Mouse (Mus musculus): Measurements from ENCODE around the gene A430033K04Rik. TPM values are rescaled to one million over a fixed set of nuclear protein-coding genes. Genes with fewer than 3 reads are reported as not detected.
A peak's percentile ranks its signal among the peaks of the same experiment; 100 is the strongest.

A430033K04Rik gene
- polyA plus RNA-seq, 2 experiments, result 2.5 to 2.6 TPM

DNA sequence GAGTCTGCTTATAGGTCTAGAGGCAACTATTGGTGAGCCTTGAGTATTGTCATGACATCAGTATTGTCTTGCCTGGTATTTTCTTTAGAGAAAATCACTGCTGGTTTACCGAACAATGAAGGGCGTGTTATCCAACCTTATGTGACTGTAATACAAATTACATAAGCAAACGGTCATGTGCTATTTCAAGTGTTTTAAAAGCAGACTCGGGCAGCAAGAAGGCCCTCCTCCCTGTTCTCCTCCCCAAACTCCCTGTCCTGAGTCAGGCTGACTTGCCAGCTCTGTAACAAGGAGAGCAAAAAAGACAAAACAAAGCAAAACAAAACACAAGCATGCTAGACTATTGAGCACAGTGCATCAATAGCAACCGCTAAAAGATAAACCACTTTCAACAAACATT lies 1.8 kb upstream of the A430033K04Rik start:
- WGBS (ENCODE audit: insufficient replicate concordance), result 76% methylated on average over 5 of the region's 5 CpGs
- no peak for DNase-seq (ENCODE audit: low read depth in 3 of 3, low spot score in 3 of 3)
- no peak overlapping the region for H3K27ac ChIP-seq
- H3K9me3 ChIP-seq (ENCODE audit: control insufficient read depth, low read length), result no peaks in the 10 kb centered on the region
- H3K4me2 ChIP-seq (ENCODE audit: low read depth), result no peak overlapping the region
- H3K9ac ChIP-seq (replicated peaks), result no peak overlapping the region
- peaks cover 7% of the 10 kb centered on the region for H3K36me3 ChIP-seq (replicated peaks; ENCODE audit: control insufficient read depth, insufficient read depth, low read depth)
- H3K4me1 ChIP-seq (replicated peaks; ENCODE audit: control insufficient read depth in 2 of 2, insufficient read depth in 2 of 2, low read length in 1 of 2), result peaks cover 8 to 9% of the 10 kb centered on the region in 2 experiments
- no peak for TF ChIP-seq EP300 (IDR thresholded peaks at IDR 0.05; ENCODE audit: low read depth)
- TF ChIP-seq CTCF (IDR thresholded peaks at IDR 0.05; ENCODE audit: low read depth), result no peak
- H3K4me3 ChIP-seq (ENCODE audit: insufficient read depth in 1 of 2, low read depth in 2 of 2, low read length in 2 of 2), result no peak overlapping the region
- H3K27me3 ChIP-seq (ENCODE audit: control insufficient read depth, insufficient read depth, low read length), result no peaks in the 10 kb centered on the region
- ATAC-seq (ENCODE audit: insufficient read depth), result no peak

DNA sequence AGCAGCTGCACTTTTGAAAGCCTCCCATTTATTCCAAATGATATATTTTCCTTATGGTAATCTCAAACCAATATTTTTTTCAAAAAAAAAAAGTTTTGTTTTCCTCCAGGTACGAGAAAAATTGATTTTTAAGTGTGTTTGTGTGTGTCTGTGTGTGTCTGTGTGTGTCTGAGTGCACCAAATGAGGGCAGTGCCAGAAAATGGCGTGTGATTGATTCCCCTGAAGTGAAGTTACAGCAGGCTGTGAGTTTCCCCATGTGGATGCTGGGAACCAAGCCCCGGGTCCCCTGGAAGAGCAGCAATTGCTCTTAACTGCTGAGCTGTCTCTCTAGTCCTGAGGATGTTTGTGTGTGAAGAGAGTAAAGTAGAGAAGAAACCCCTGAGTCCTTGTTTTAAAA lies 818 bp downstream of the A430033K04Rik start:
- Histone ChIP-seq H3K4me2 (ENCODE audit: low read depth) (peak overlapping the region; percentile 81), H3K4me1 (replicated peaks; ENCODE audit: control insufficient read depth in 2 of 2, insufficient read depth in 2 of 2, low read length in 1 of 2) (peaks cover 5 to 9% of the 10 kb centered on the region in 2 experiments), H3K4me3 (ENCODE audit: insufficient read depth in 1 of 2, low read depth in 2 of 2, low read length in 2 of 2) (peak overlapping the region; percentile 72 to 79), H3K36me3 (replicated peaks; ENCODE audit: control insufficient read depth, insufficient read depth, low read depth) (no peaks in the 10 kb centered on the region), H3K27ac (no peak overlapping the region), H3K9ac (replicated peaks) (peak overlapping the region; percentile 92), H3K27me3 (ENCODE audit: control insufficient read depth, insufficient read depth, low read length) (no peaks in the 10 kb centered on the region), H3K9me3 (ENCODE audit: control insufficient read depth, low read length) (no peaks in the 10 kb centered on the region)
- TF ChIP-seq EP300 (IDR thresholded peaks at IDR 0.05; ENCODE audit: low read depth) (no peak), CTCF (IDR thresholded peaks at IDR 0.05; ENCODE audit: low read depth) (no peak)
- ATAC-seq (ENCODE audit: insufficient read depth) (no peak), DNase-seq (ENCODE audit: low read depth in 3 of 3, low spot score in 3 of 3) (no peak)
- 8% methylated on average over 3 of the region's 3 CpGs for WGBS (ENCODE audit: insufficient replicate concordance)

DNA sequence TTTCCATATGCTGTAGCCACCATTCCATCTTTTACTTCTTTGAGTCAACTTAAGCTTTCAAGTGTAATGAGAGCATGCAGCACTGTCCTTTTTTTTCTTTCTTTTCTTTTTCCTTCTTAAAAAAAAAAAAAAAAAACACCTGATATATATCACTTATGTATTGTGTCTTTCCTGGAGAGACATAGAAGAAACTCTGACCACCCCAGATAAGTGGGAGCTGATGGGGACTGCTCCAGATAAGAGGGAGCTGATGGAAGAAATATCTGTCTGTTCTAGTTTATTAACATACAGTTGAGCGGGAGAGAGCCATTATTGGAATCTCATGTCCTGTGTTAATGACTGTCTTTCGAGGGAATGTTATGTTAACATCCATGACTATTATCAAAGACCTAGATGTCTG lies 13.8 kb downstream of the A430033K04Rik start:
- H3K36me3 ChIP-seq (replicated peaks; ENCODE audit: control insufficient read depth, insufficient read depth, low read depth), result peaks cover 2% of the 10 kb centered on the region; the same call in 1 of the 2 replicates
- no peak overlapping the region for H3K27ac ChIP-seq
- ATAC-seq (ENCODE audit: insufficient read depth), result no peak
- H3K4me1 ChIP-seq (replicated peaks; ENCODE audit: control insufficient read depth in 2 of 2, insufficient read depth in 2 of 2, low read length in 1 of 2), result no peaks in the 10 kb centered on the region
- H3K4me2 ChIP-seq (ENCODE audit: low read depth), result no peak overlapping the region
- H3K4me3 ChIP-seq (ENCODE audit: insufficient read depth in 1 of 2, low read depth in 2 of 2, low read length in 2 of 2), result no peak overlapping the region
- no peak for TF ChIP-seq CTCF (IDR thresholded peaks at IDR 0.05; ENCODE audit: low read depth)
- no peak for TF ChIP-seq EP300 (IDR thresholded peaks at IDR 0.05; ENCODE audit: low read depth)
- 48% methylated on average over 2 of the region's 2 CpGs for WGBS (ENCODE audit: insufficient replicate concordance)
- DNase-seq (ENCODE audit: low read depth in 3 of 3, low spot score in 3 of 3), result peak in 1 of 3 experiments; percentile 15
- no peaks in the 10 kb centered on the region for H3K27me3 ChIP-seq (ENCODE audit: control insufficient read depth, insufficient read depth, low read length)
- no peaks in the 10 kb centered on the region for H3K9me3 ChIP-seq (ENCODE audit: control insufficient read depth, low read length)
- H3K9ac ChIP-seq (replicated peaks), result no peak overlapping the region

DNA sequence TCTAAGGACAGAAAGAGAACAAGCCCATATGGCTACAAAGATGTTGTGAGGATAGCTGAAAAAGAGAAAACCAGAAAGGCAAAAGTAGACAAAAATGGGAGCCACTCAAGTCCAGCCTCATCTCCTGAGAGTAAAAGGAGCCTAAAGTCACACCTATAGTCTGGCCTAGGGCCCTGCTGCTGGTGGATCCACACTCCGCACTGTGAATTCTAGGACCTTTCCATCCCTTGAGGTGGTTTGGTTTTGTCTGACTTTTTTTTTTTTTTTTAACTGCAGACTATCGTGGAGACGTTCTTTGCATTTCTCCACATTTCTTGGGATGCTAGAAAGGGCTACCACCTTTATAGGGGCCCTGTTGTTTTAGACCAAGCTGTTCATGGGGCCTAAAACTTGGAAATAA lies 18.4 kb downstream of the A430033K04Rik start:
- no peak overlapping the region for H3K4me2 ChIP-seq (ENCODE audit: low read depth)
- TF ChIP-seq CTCF (IDR thresholded peaks at IDR 0.05; ENCODE audit: low read depth) (no peak), EP300 (IDR thresholded peaks at IDR 0.05; ENCODE audit: low read depth) (no peak)
- 79% methylated on average over 3 of the region's 3 CpGs for WGBS (ENCODE audit: insufficient replicate concordance)
- no peaks in the 10 kb centered on the region for H3K4me1 ChIP-seq (replicated peaks; ENCODE audit: control insufficient read depth in 2 of 2, insufficient read depth in 2 of 2, low read length in 1 of 2)
- H3K9ac ChIP-seq (replicated peaks), result no peak overlapping the region
- no peak overlapping the region for H3K27ac ChIP-seq
- H3K9me3 ChIP-seq (ENCODE audit: control insufficient read depth, low read length), result no peaks in the 10 kb centered on the region
- ATAC-seq (ENCODE audit: insufficient read depth) (no peak), DNase-seq (ENCODE audit: low read depth in 3 of 3, low spot score in 3 of 3) (no peak)
- H3K4me3 ChIP-seq (ENCODE audit: insufficient read depth in 1 of 2, low read depth in 2 of 2, low read length in 2 of 2), result no peak overlapping the region
- H3K27me3 ChIP-seq (ENCODE audit: control insufficient read depth, insufficient read depth, low read length), result no peaks in the 10 kb centered on the region
- peaks cover 3% of the 10 kb centered on the region; the same call in 1 of the 2 replicates for H3K36me3 ChIP-seq (replicated peaks; ENCODE audit: control insufficient read depth, insufficient read depth, low read depth)

DNA sequence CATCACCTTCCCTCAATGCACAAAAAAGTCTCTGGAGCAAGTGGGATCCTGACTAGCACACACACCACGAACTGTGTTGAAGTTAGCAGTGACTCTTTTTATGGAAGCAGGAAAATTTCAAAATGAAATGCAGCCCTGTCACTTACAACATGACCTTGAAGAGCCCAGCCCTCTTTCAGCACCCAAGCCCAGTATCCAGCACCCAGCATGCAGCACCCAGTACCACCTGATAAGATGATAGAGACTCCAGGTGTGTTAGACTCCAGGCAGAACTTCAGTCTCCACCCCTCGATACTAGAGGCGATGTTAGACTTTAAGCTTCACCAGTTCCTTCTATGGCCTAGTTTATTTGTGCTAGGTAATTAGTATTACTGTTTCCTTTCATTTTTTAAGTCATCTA lies 19.1 kb downstream of the A430033K04Rik start:
- 73% methylated on average over 3 of the region's 3 CpGs for WGBS (ENCODE audit: insufficient replicate concordance)
- no peak for ATAC-seq (ENCODE audit: insufficient read depth)
- TF ChIP-seq EP300 (IDR thresholded peaks at IDR 0.05; ENCODE audit: low read depth) (no peak), CTCF (IDR thresholded peaks at IDR 0.05; ENCODE audit: low read depth) (no peak)
- Histone ChIP-seq H3K4me3 (ENCODE audit: insufficient read depth in 1 of 2, low read depth in 2 of 2, low read length in 2 of 2) (no peak overlapping the region), H3K27ac (no peak overlapping the region), H3K9ac (replicated peaks) (no peak overlapping the region), H3K4me1 (replicated peaks; ENCODE audit: control insufficient read depth in 2 of 2, insufficient read depth in 2 of 2, low read length in 1 of 2) (no peaks in the 10 kb centered on the region), H3K27me3 (ENCODE audit: control insufficient read depth, insufficient read depth, low read length) (no peaks in the 10 kb centered on the region), H3K4me2 (ENCODE audit: low read depth) (no peak overlapping the region), H3K36me3 (replicated peaks; ENCODE audit: control insufficient read depth, insufficient read depth, low read depth) (peaks cover 5% of the 10 kb centered on the region; the same call in 1 of the 2 replicates), H3K9me3 (ENCODE audit: control insufficient read depth, low read length) (no peaks in the 10 kb centered on the region)
- peak in 2 of 3 experiments; percentile 53 to 57 for DNase-seq (ENCODE audit: low read depth in 3 of 3, low spot score in 3 of 3)
